Mouse (Mus musculus): Measurements from ENCODE around the gene Sox11. TPM values are rescaled to one million over a fixed set of nuclear protein-coding genes. Genes with fewer than 3 reads are reported as not detected.
A peak's percentile ranks its signal among the peaks of the same experiment; 100 is the strongest.

The Sox11 gene
- total RNA-seq, 2 experiments from 2014 or later, result 194 to 222 TPM

GRCm38 (mm10) chr12:27337482-27337881 lies 4.9 kb downstream of the Sox11 start:
- intact Hi-C loops (cut with DNase I), result loop anchor here (5.0 to 10.0 kb wide), 5 partner anchors 183 to 605 kb away; no protein-coding TSS in a partner anchor
- DNase-seq, result no peak

- DNase-seq, result no peak
- intact Hi-C loops (cut with DNase I), result loop anchor here (5.0 to 10.0 kb wide), 5 partner anchors 182 to 604 kb away; no protein-coding TSS in a partner anchor
Observed at GRCm38 (mm10) chr12:27336801-27337200, 5.6 kb downstream of the Sox11 start.

GRCm38 (mm10) chr12:27336336-27336735 lies 6.0 kb downstream of the Sox11 start:
- intact Hi-C loops (cut with DNase I), result loop anchor here (5.0 to 10.0 kb wide), 5 partner anchors 182 to 604 kb away; no protein-coding TSS in a partner anchor
- no peak for DNase-seq

GRCm38 (mm10) chr12:27335356-27336055 lies 6.9 kb downstream of the Sox11 start:
- no peak for DNase-seq

GRCm38 (mm10) chr12:27333590-27333989 lies 8.8 kb downstream of the Sox11 start:
- DNase-seq, result no peak
- intact Hi-C loops (cut with DNase I), result loop anchor here (10.0 kb wide), 2 partner anchors 179 to 449 kb away; no protein-coding TSS in a partner anchor

More at GRCm38 (mm10) chr12:27335356-27336055, 6.9 kb downstream of the Sox11 start:
- intact Hi-C loops (cut with DNase I), result loop anchor here (5.0 to 10.0 kb wide), 5 partner anchors 181 to 603 kb away; no protein-coding TSS in a partner anchor

- DNase-seq, result no peak
- intact Hi-C loops (cut with DNase I), result no loop called here
Observed at GRCm38 (mm10) chr12:27323423-27323822, 19.0 kb downstream of the Sox11 start.

- no peak for DNase-seq
- intact Hi-C loops (cut with DNase I), result no loop called here
Observed at GRCm38 (mm10) chr12:27320705-27321104, 21.7 kb downstream of the Sox11 start.

- DNase-seq, result peak; percentile 48
- intact Hi-C loops (cut with DNase I), result no loop called here
Observed at GRCm38 (mm10) chr12:27312985-27313384, 29.4 kb downstream of the Sox11 start.

- intact Hi-C loops (cut with DNase I), result no loop called here
- no peak for DNase-seq
Observed at GRCm38 (mm10) chr12:27311854-27312466, 30.4 kb downstream of the Sox11 start.

- intact Hi-C loops (cut with DNase I), result no loop called here
- DNase-seq, result no peak
Observed at GRCm38 (mm10) chr12:27311316-27311832, 31.0 kb downstream of the Sox11 start.

- DNase-seq, result no peak
- intact Hi-C loops (cut with DNase I), result no loop called here
Observed at GRCm38 (mm10) chr12:27310703-27311102, 31.7 kb downstream of the Sox11 start.

GRCm38 (mm10) chr12:27309969-27310368 lies 32.4 kb downstream of the Sox11 start:
- no peak for DNase-seq
- intact Hi-C loops (cut with DNase I), result no loop called here

GRCm38 (mm10) chr12:27304713-27305437 lies 37.5 kb downstream of the Sox11 start:
- no peak for DNase-seq
- intact Hi-C loops (cut with DNase I), result no loop called here

- DNase-seq, result no peak
- intact Hi-C loops (cut with DNase I), result no loop called here
Observed at GRCm38 (mm10) chr12:27303190-27303589, 39.2 kb downstream of the Sox11 start.

- no peak for DNase-seq
- intact Hi-C loops (cut with DNase I), result no loop called here
Observed at GRCm38 (mm10) chr12:27298721-27299120, 43.7 kb downstream of the Sox11 start.

GRCm38 (mm10) chr12:27294191-27294590 lies 48.2 kb downstream of the Sox11 start:
- intact Hi-C loops (cut with DNase I), result no loop called here
- no peak for DNase-seq

- intact Hi-C loops (cut with DNase I), result no loop called here
- no peak for DNase-seq
Observed at GRCm38 (mm10) chr12:27293736-27294135, 48.6 kb downstream of the Sox11 start.

- intact Hi-C loops (cut with DNase I), result no loop called here
- no peak for DNase-seq
Observed at GRCm38 (mm10) chr12:27293208-27293607, 49.2 kb downstream of the Sox11 start.
